Mouse (Mus musculus) embryonic fibroblast, embryonic 13.5 days (primary cell): Measurements from ENCODE around the gene Celf5.

ENCODE experiments used
- CTCF ChIP-seq: IDR thresholded peaks from 2 replicates; pipeline ENCODE4 v1.5.1; 2011; ENCODE audit warnings: mild to moderate bottlenecking, control low read depth, low read length, moderate library complexity, borderline replicate concordance; ENCODE audit not compliant: insufficient read depth
- POLR2A ChIP-seq: IDR thresholded peaks from 2 replicates; pipeline ENCODE4 v1.6.1; 2011; ENCODE audit warnings: low read depth, mild to moderate bottlenecking, control low read depth, low read length, moderate library complexity

- TF ChIP-seq CTCF: peak; percentile 99
- TF ChIP-seq POLR2A: no peak
Measured at GRCm38 (mm10) chr10:81502658-81503057, 20.1 kb upstream of the Celf5 start.
